Mouse (Mus musculus): ENCODE results near the gene Mettl26. TPM values are rescaled to one million over a fixed set of nuclear protein-coding genes. Genes with fewer than 3 reads are reported as not detected.

Mettl26 gene
- 64.9 and 65.4 TPM in 2 replicates for polyA plus RNA-seq (2015; fragmentation: Nextera tagmentation; extraction: Ambion mirVana)

GRCm38 (mm10) chr17:25874721-25875170 lies at the start of gene Mettl26:
Gene Mettl26 (plus strand): TSS chr17:25875074.
- peak within 1 kb of the TSS; percentile 75 for H3K4me2 ChIP-seq
- H3K9ac ChIP-seq (replicated peaks), result peak within 1 kb of the TSS; percentile 93
- peak within 1 kb of the TSS; percentile 80 for H3K4me3 ChIP-seq (replicated peaks)
- H3K36me3 ChIP-seq, result peaks cover 18% of the 10 kb centered on the region
- H3K27me3 ChIP-seq (replicated peaks), result no peaks in the 10 kb centered on the region
- H3K9me3 ChIP-seq (replicated peaks), result no peaks in the 10 kb centered on the region
- peak within 1 kb of the TSS; percentile 98 for H3K27ac ChIP-seq (replicated peaks)
- under 1% methylated on average over 25 of the region's 25 CpGs for WGBS
- H3K4me1 ChIP-seq, result peaks cover 35% of the 10 kb centered on the region
- ATAC-seq (ENCODE audit: low FRiP score), result peak; percentile 81

GRCm38 (mm10) chr17:25825311-25825710 lies 49.6 kb upstream of the Mettl26 start:
- H3K36me3 ChIP-seq, result peaks cover 30% of the 10 kb centered on the region
- H3K4me3 ChIP-seq (replicated peaks), result 0 out of 2 replicates have a peak overlapping the region, but pooled peaks have one; percentile 3
- H3K9me3 ChIP-seq (replicated peaks), result no peaks in the 10 kb centered on the region
- H3K4me2 ChIP-seq, result peak overlapping the region; percentile 98
- H3K9ac ChIP-seq (replicated peaks), result no peak overlapping the region
- ATAC-seq (ENCODE audit: low FRiP score), result no peak
- peaks cover under 1% of the 10 kb centered on the region for H3K27me3 ChIP-seq (replicated peaks)
- H3K27ac ChIP-seq (replicated peaks), result no peak overlapping the region
- 94% methylated on average over 6 of the region's 6 CpGs for WGBS
- H3K4me1 ChIP-seq, result peaks cover 66% of the 10 kb centered on the region

DNA sequence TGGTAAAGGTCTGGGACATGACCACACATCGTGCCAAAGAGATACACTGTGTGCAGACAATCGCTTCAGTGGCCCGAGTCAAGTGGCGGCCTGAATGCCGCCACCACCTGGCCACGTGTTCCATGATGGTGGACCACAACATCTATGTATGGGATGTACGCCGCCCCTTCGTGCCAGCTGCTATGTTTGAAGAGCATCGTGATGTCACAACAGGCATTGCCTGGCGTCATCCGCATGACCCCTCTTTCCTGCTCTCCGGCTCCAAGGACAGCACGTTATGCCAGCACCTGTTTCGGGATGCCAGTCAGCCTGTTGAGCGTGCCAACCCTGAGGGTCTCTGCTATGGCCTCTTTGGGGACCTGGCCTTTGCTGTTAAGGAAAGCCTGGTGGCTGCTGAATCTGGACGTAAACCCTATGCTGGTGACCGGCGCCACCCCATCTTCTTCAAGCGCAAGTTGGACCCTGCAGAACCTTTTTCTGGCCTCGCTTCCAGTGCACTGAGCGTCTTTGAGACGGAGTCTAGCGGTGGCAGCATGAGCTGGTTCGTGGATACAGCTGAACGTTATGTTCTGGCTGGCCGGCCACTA lies 48.8 kb upstream of the Mettl26 start:
- H3K4me1 ChIP-seq, result peaks cover 74% of the 10 kb centered on the region
- H3K27me3 ChIP-seq (replicated peaks), result no peaks in the 10 kb centered on the region
- no peak for ATAC-seq (ENCODE audit: low FRiP score)

DNA sequence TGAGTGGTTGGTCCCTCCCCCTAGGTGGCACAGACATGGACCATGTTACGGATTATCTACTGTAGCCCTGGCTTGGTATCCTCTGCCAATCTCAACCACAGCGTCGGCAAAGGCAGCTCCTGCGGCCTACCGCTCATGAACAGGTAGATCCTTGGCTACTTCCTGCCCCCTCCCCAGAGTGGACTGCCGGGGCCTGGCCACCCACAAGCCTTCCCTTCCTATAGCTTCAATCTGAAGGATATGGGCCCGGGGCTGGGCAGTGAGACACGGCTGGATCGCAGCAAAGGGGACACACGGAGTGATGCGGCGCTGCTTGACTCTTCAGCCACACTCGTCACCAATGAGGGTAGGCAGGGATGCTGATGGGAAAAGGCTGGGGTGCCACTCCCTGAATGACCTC lies 47.9 kb upstream of the Mettl26 start:
- Histone ChIP-seq H3K27ac (replicated peaks) (no peak overlapping the region), H3K4me2 (no peak overlapping the region), H3K27me3 (replicated peaks) (no peaks in the 10 kb centered on the region), H3K9ac (replicated peaks) (0 out of 2 replicates have a peak overlapping the region, but pooled peaks have one; percentile 7), H3K4me1 (peaks cover 83% of the 10 kb centered on the region), H3K4me3 (replicated peaks) (no peak overlapping the region), H3K36me3 (peaks cover 43% of the 10 kb centered on the region), H3K9me3 (replicated peaks) (no peaks in the 10 kb centered on the region)
- no peak for ATAC-seq (ENCODE audit: low FRiP score)
- WGBS, result 96% methylated on average over 13 of the region's 13 CpGs

More for the DNA sequence above, 48.8 kb upstream of the Mettl26 start:
- Histone ChIP-seq H3K4me2 (no peak overlapping the region), H3K9me3 (replicated peaks) (no peaks in the 10 kb centered on the region), H3K36me3 (peaks cover 36% of the 10 kb centered on the region), H3K4me3 (replicated peaks) (no peak overlapping the region; the same call in 1 of the 2 replicates), H3K27ac (replicated peaks) (no peak overlapping the region), H3K9ac (replicated peaks) (no peak overlapping the region)
- WGBS, result 97% methylated on average over 27 of the region's 27 CpGs

- Histone ChIP-seq H3K36me3 (peaks cover 43% of the 10 kb centered on the region), H3K27ac (replicated peaks) (0 out of 2 replicates have a peak overlapping the region, but pooled peaks have one; percentile 94), H3K4me3 (replicated peaks) (no peak overlapping the region), H3K4me1 (peaks cover 85% of the 10 kb centered on the region), H3K4me2 (peak overlapping the region; percentile 98; the same call in 1 of the 2 replicates), H3K9ac (replicated peaks) (peak overlapping the region; percentile 77; the same call in 1 of the 2 replicates), H3K27me3 (replicated peaks) (no peaks in the 10 kb centered on the region), H3K9me3 (replicated peaks) (no peaks in the 10 kb centered on the region)
- 84% methylated on average over 22 of the region's 22 CpGs for WGBS
- no peak for ATAC-seq (ENCODE audit: low FRiP score)
Measured at GRCm38 (mm10) chr17:25827546-25828222, 47.2 kb upstream of the Mettl26 start.

DNA sequence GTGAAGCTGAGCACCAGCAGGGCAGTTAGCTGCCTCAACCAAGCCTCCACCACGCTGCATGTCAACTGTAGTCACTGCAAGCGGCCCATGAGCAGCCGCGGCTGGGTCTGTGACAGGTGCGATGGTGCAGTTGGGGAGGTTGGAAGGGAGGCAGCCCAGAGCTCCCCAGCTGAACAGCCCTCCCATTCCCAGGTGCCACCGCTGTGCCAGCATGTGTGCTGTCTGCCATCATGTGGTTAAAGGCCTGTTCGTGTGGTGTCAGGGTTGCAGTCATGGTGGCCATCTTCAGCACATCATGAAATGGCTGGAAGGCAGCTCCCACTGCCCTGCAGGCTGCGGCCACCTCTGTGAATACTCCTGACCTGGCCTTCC lies 46.7 kb upstream of the Mettl26 start:
- 83% methylated on average over 8 of the region's 8 CpGs for WGBS

DNA sequence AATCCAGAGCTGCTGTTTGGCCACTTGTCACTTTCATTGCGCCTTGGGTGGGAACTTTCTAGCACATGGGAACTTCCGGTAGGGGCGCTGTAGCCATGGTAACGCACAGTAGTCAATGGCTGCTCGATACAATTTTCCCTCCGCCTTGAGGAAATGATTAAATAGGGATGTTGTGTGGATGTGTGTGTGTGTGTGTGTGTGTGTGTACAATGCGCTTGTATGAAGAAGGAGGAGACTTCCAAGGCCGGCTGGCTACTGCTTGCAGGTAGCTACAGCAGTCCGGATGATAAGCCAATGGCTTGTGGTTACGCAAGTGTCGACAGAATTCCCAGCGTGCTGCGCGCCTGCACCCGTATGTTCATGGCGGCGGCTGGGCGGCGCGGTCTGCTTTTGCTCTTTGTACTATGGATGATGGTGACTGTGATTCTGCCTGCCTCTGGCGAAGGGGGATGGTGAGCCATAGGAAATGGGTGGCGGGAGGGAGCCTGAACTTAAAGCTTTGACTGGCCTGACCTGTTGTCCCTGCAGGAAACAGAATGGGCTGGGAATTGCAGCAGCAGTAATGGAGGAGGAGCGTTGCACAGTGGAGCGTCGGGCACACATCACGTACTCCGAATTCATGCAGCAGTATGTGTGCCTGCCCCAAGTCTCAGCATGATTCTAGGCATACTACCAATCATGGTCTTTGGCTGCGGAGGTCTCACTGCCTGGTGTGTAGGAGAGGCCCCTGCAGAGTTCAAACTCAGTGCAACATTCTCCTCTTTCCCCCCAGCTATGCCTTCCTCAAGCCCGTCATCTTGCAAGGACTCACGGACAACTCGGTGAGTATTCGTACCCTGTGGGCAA lies 45.9 kb upstream of the Mettl26 start, which contains the start of gene Jmjd8:
Jmjd8 (plus strand) TSS at position 156 of the 846 bp plus-strand sequence.
- Histone ChIP-seq H3K36me3 (peaks cover 43% of the 10 kb centered on the region), H3K4me1 (peaks cover 85% of the 10 kb centered on the region), H3K27ac (replicated peaks) (peak within 1 kb of the TSS; percentile 94), H3K27me3 (replicated peaks) (no peaks in the 10 kb centered on the region), H3K4me2 (peak within 1 kb of the TSS; percentile 98), H3K9ac (replicated peaks) (peak within 1 kb of the TSS; percentile 77), H3K9me3 (replicated peaks) (no peaks in the 10 kb centered on the region), H3K4me3 (replicated peaks) (peak within 1 kb of the TSS; percentile 65)
- ATAC-seq (ENCODE audit: low FRiP score), result peak; percentile 53
- WGBS, result 2% methylated on average over 32 of the region's 32 CpGs

More for the DNA sequence above, 46.7 kb upstream of the Mettl26 start:
- ATAC-seq (ENCODE audit: low FRiP score), result no peak
- peak overlapping the region; percentile 77 for H3K9ac ChIP-seq (replicated peaks)
- H3K27ac ChIP-seq (replicated peaks), result peak overlapping the region; percentile 94
- peak overlapping the region; percentile 98 for H3K4me2 ChIP-seq
- H3K4me1 ChIP-seq, result peaks cover 81% of the 10 kb centered on the region
- no peaks in the 10 kb centered on the region for H3K27me3 ChIP-seq (replicated peaks)
- H3K36me3 ChIP-seq, result peaks cover 43% of the 10 kb centered on the region
- peak overlapping the region; percentile 65 for H3K4me3 ChIP-seq (replicated peaks)
- no peaks in the 10 kb centered on the region for H3K9me3 ChIP-seq (replicated peaks)

DNA sequence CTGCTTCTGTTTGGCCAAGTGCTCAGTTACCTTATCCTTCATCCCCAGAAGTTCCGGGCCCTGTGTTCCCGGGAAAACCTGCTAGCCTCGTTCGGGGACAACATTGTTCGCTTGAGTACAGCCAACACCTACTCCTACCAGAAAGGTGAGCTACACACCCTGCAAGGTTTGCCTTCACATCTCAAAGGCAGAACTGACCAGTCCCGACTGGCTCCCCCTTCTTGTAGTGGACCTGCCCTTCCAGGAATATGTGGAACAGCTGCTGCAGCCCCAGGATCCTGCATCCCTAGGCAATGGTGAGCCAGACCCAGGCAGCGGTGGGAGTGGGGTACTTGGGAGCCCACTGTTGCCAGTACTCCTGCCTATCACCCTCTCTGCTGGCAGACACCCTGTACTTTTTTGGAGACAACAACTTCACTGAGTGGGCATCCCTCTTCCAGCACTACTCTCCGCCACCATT lies 45.3 kb upstream of the Mettl26 start:
- no peak for ATAC-seq (ENCODE audit: low FRiP score)

DNA sequence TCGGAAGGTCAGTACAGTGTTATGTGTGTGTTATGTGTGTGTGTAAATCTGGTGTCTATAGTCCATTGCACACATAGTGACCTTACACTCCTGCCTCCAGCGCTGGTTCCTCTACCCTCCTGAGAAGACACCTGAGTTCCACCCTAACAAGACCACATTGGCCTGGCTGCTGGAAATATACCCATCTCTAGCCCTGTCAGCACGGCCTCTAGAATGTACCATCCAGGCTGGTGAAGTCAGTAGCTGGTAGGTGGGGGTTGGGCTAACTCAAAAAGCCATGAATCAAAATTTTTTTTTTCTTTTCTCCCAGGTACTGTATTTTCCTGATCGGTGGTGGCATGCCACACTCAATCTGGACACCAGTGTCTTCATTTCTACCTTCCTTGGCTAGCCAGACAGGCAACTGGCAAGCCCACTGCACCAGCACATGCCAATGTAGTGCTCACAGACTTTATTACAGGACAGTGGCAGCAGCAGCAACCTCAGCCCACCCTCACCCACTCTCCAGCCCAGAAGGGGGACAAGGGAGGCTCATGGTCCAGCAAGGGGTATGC lies 44.6 kb upstream of the Mettl26 start:
- Histone ChIP-seq H3K4me1 (peaks cover 85% of the 10 kb centered on the region), H3K4me2 (peak overlapping the region; percentile 98), H3K27me3 (replicated peaks) (no peaks in the 10 kb centered on the region), H3K27ac (replicated peaks) (no peak overlapping the region), H3K9me3 (replicated peaks) (no peaks in the 10 kb centered on the region), H3K4me3 (replicated peaks) (peak overlapping the region; percentile 92), H3K36me3 (peaks cover 46% of the 10 kb centered on the region), H3K9ac (replicated peaks) (peak overlapping the region; percentile 77; the same call in 1 of the 2 replicates)
- no peak for ATAC-seq (ENCODE audit: low FRiP score)
- 85% methylated on average over 4 of the region's 4 CpGs for WGBS

More for the DNA sequence above, 45.3 kb upstream of the Mettl26 start:
- Histone ChIP-seq H3K36me3 (peaks cover 43% of the 10 kb centered on the region), H3K4me2 (peak overlapping the region; percentile 98), H3K27ac (replicated peaks) (peak overlapping the region; percentile 94), H3K9ac (replicated peaks) (peak overlapping the region; percentile 77), H3K4me1 (peaks cover 85% of the 10 kb centered on the region), H3K27me3 (replicated peaks) (no peaks in the 10 kb centered on the region), H3K4me3 (replicated peaks) (peak overlapping the region; percentile 65), H3K9me3 (replicated peaks) (no peaks in the 10 kb centered on the region)
- 34% methylated on average over 8 of the region's 8 CpGs for WGBS

GRCm38 (mm10) chr17:25830806-25831431 lies 44.0 kb upstream of the Mettl26 start:
- no peaks in the 10 kb centered on the region for H3K27me3 ChIP-seq (replicated peaks)
- peaks cover 48% of the 10 kb centered on the region for H3K36me3 ChIP-seq
- H3K4me1 ChIP-seq, result peaks cover 85% of the 10 kb centered on the region
- no peak overlapping the region for H3K27ac ChIP-seq (replicated peaks)
- H3K4me3 ChIP-seq (replicated peaks), result peak overlapping the region; percentile 92
- 86% methylated on average over 14 of the region's 14 CpGs for whole genome bisulfite sequencing
- H3K9me3 ChIP-seq (replicated peaks), result no peaks in the 10 kb centered on the region
- no peak for ATAC-seq (ENCODE audit: low FRiP score)
- peak overlapping the region; percentile 98 for H3K4me2 ChIP-seq
- 0 out of 2 replicates have a peak overlapping the region, but pooled peaks have one; percentile 92 for H3K9ac ChIP-seq (replicated peaks)
